12 mouse cellular contexts compared by ENCODE assay signal in the genomic region with DNA sequence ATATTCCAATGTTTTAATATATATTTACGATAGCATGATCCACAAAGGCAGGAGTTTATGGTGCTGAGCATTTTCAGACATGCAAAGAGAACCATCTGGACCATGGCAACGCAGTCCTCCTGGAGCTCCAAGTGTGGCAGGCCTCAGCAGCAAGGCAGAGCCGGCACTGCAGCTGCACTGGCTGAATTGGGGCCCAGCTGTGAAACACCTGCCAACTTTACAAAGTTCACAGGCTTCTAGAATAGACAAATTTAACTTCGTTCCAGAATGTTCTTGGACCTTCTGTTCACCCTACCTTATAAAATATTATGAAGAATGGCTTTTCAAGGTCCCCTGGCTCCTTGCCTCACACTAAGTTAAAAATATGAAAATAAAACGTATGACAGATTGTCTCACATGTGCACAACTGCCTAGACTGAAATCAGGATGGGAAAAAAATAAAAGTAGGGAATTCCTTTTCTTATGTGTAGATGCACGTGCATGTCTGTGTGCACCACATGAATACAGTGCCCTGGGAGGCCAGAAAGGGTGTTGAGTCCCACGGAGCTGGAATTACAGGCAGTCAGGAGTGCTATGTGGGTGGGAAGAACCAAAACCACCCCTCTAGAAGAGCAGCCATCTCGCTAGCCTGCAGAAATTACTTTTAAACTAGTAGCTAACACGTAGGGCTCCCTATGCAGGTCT.
DNase-seq lines count a peak whose midpoint lies in the region; ATAC-seq and TF ChIP-seq lines count a peak whose summit lies in the region.
"Had no signal": no experiment of that assay in that cellular context is flagged by ENCODE, and none has a peak within 500 bp of the region (broad histone marks: within the 10 kb centered on the region; RNA-seq: fewer than 3 reads in every experiment).

No protein-coding gene starts in this region.

- H3K4me2 ChIP-seq in hindbrain, postnatal 0 days (ENCODE audit: low read depth, low read length): no peak overlapping the region
- no peak overlapping the region for H3K4me2 ChIP-seq in hindbrain, embryonic 12.5 days (replicated peaks)
- no peak overlapping the region for H3K4me2 ChIP-seq in neural tube, embryonic 11.5 days (ENCODE audit: low read depth)
- no peak overlapping the region for H3K4me2 ChIP-seq in neural tube, embryonic 15.5 days
- no peak overlapping the region for H3K4me2 ChIP-seq in stomach, embryonic 16.5 days (ENCODE audit: low read depth, low read length)
- H3K4me2 ChIP-seq: heart, embryonic 15.5 days; liver, embryonic 13.5 days had no signal

- no peaks in the 10 kb centered on the region for H3K27me3 ChIP-seq in hindbrain, postnatal 0 days (ENCODE audit: insufficient read depth, low read length)
- peaks cover 20% of the 10 kb centered on the region for H3K27me3 ChIP-seq in hindbrain, embryonic 12.5 days
- H3K27me3 ChIP-seq in neural tube, embryonic 11.5 days (ENCODE audit: control insufficient read depth, insufficient read depth, low read length): peaks cover 7% of the 10 kb centered on the region; the same call in 1 of the 2 replicates
- H3K27me3 ChIP-seq in neural tube, embryonic 15.5 days (replicated peaks): peaks cover 13% of the 10 kb centered on the region; the same call in 1 of the 2 replicates
- peaks cover 2% of the 10 kb centered on the region; the same call in 1 of the 2 replicates for H3K27me3 ChIP-seq in stomach, embryonic 16.5 days (ENCODE audit: control insufficient read depth, insufficient read depth, low read length)
- H3K27me3 ChIP-seq: heart, embryonic 15.5 days; liver, embryonic 13.5 days had no signal

- intact Hi-C loops in gastrocnemius, postnatal 36 days (cut with DNase I): loop anchor here (10.0 kb wide), 1 partner anchor 57 kb away; no protein-coding TSS in a partner anchor

- H3K36me3 ChIP-seq in hindbrain, postnatal 0 days (ENCODE audit: insufficient read depth, low read length): no peaks in the 10 kb centered on the region
- H3K36me3 ChIP-seq in hindbrain, embryonic 12.5 days: no peaks in the 10 kb centered on the region
- H3K36me3 ChIP-seq in neural tube, embryonic 11.5 days (ENCODE audit: control insufficient read depth, insufficient read depth, low read length): no peaks in the 10 kb centered on the region
- H3K36me3 ChIP-seq in neural tube, embryonic 15.5 days: no peaks in the 10 kb centered on the region
- no peaks in the 10 kb centered on the region for H3K36me3 ChIP-seq in stomach, embryonic 16.5 days (ENCODE audit: control insufficient read depth, insufficient read depth, low read length)
- H3K36me3 ChIP-seq: heart, embryonic 15.5 days; liver, embryonic 13.5 days had no signal

- DNase-seq in hindbrain, postnatal 0 days (ENCODE audit: low spot score): peak; percentile 27
- peak; percentile 21 for DNase-seq in neural tube, embryonic 11.5 days (ENCODE audit: low spot score)
- peak; percentile 19 to 21 for DNase-seq in gastrocnemius, postnatal 36 days
- no peak for DNase-seq in thymus, postnatal 0 days (ENCODE audit: low spot score)
- DNase-seq: liver, embryonic 13.5 days; right cerebral cortex, postnatal 25 days; thymus, postnatal 25 days had no signal

- no peak overlapping the region for H3K4me3 ChIP-seq in hindbrain, postnatal 0 days (ENCODE audit: low read length)
- H3K4me3 ChIP-seq in hindbrain, embryonic 12.5 days: no peak overlapping the region
- no peak overlapping the region for H3K4me3 ChIP-seq in neural tube, embryonic 11.5 days (ENCODE audit: low read depth, low read length)
- H3K4me3 ChIP-seq in neural tube, embryonic 15.5 days (replicated peaks): no peak overlapping the region
- no peak overlapping the region for H3K4me3 ChIP-seq in stomach, embryonic 16.5 days (replicated peaks; ENCODE audit: low read length)
- H3K4me3 ChIP-seq: heart, embryonic 15.5 days; liver, embryonic 13.5 days had no signal

- H3K9ac ChIP-seq in hindbrain, postnatal 0 days (replicated peaks; ENCODE audit: low read length): no peak overlapping the region
- H3K9ac ChIP-seq in hindbrain, embryonic 12.5 days: no peak overlapping the region
- no peak overlapping the region for H3K9ac ChIP-seq in neural tube, embryonic 11.5 days (ENCODE audit: low read length)
- no peak overlapping the region for H3K9ac ChIP-seq in neural tube, embryonic 15.5 days (replicated peaks)
- H3K9ac ChIP-seq in stomach, embryonic 16.5 days (ENCODE audit: low read length): no peak overlapping the region
- H3K9ac ChIP-seq: heart, embryonic 15.5 days; liver, embryonic 13.5 days had no signal

- TF ChIP-seq CTCF in hindbrain, postnatal 0 days (IDR thresholded peaks at IDR 0.05; ENCODE audit: low read depth): no peak

- no peaks in the 10 kb centered on the region for H3K4me1 ChIP-seq in hindbrain, postnatal 0 days (ENCODE audit: insufficient read depth, low read length)
- H3K4me1 ChIP-seq in hindbrain, embryonic 12.5 days: no peaks in the 10 kb centered on the region
- no peaks in the 10 kb centered on the region for H3K4me1 ChIP-seq in neural tube, embryonic 11.5 days (ENCODE audit: control insufficient read depth, insufficient read depth, low read length)
- H3K4me1 ChIP-seq in neural tube, embryonic 15.5 days: no peaks in the 10 kb centered on the region
- H3K4me1 ChIP-seq in stomach, embryonic 16.5 days (ENCODE audit: control insufficient read depth, insufficient read depth, low read length): no peaks in the 10 kb centered on the region
- H3K4me1 ChIP-seq: heart, embryonic 15.5 days; liver, embryonic 13.5 days had no signal

- 48% methylated on average over 9 of the region's 9 CpGs for WGBS in hindbrain, postnatal 0 days
- 50% methylated on average over 9 of the region's 9 CpGs for WGBS in hindbrain, embryonic 12.5 days
- 55% methylated on average over 9 of the region's 9 CpGs for WGBS in neural tube, embryonic 11.5 days
- WGBS in neural tube, embryonic 15.5 days: 49% methylated on average over 9 of the region's 9 CpGs
- WGBS in stomach, embryonic 16.5 days: 39% methylated on average over 9 of the region's 9 CpGs

- H3K9me3 ChIP-seq in hindbrain, postnatal 0 days (ENCODE audit: low read length): no peaks in the 10 kb centered on the region
- H3K9me3 ChIP-seq in hindbrain, embryonic 12.5 days (replicated peaks): no peaks in the 10 kb centered on the region
- no peaks in the 10 kb centered on the region for H3K9me3 ChIP-seq in neural tube, embryonic 11.5 days (ENCODE audit: control insufficient read depth, low read length)
- H3K9me3 ChIP-seq in neural tube, embryonic 15.5 days (replicated peaks): no peaks in the 10 kb centered on the region
- no peaks in the 10 kb centered on the region for H3K9me3 ChIP-seq in stomach, embryonic 16.5 days (replicated peaks; ENCODE audit: control insufficient read depth, low read length)
- H3K9me3 ChIP-seq: heart, embryonic 15.5 days; liver, embryonic 13.5 days had no signal

- no peak overlapping the region for H3K27ac ChIP-seq in hindbrain, postnatal 0 days
- no peak overlapping the region for H3K27ac ChIP-seq in hindbrain, embryonic 12.5 days
- no peak overlapping the region for H3K27ac ChIP-seq in neural tube, embryonic 11.5 days (ENCODE audit: low read depth, low read length)
- H3K27ac ChIP-seq in neural tube, embryonic 15.5 days (replicated peaks): no peak overlapping the region
- H3K27ac ChIP-seq in stomach, embryonic 16.5 days (ENCODE audit: low read length): peak overlapping the region; percentile 46
- H3K27ac ChIP-seq: heart, embryonic 15.5 days; liver, embryonic 13.5 days had no signal

- no peak for ATAC-seq in hindbrain, postnatal 0 days
- no peak for ATAC-seq in hindbrain, embryonic 12.5 days (ENCODE audit: low FRiP score)
- peak; percentile 53; the same call in 1 of the 2 replicates for ATAC-seq in neural tube, embryonic 11.5 days (ENCODE audit: insufficient read depth, low FRiP score, low TSS enrichment)
- ATAC-seq in neural tube, embryonic 15.5 days (ENCODE audit: low FRiP score): no peak
- ATAC-seq in stomach, embryonic 16.5 days (ENCODE audit: insufficient read depth, low FRiP score): peak; percentile 73
- ATAC-seq: activated CD4-positive, CD25-positive, alpha-beta regulatory T cell, adult 4 months had no signal

Comparison
In these comparisons a context has a peak if more than half of its experiments do, and no peak if none do; other contexts are left out.
1. ATAC-seq: peak in neural tube, embryonic 11.5 days (single experiment) and stomach, embryonic 16.5 days (single experiment); none in hindbrain, postnatal 0 days (single experiment), hindbrain, embryonic 12.5 days (single experiment) and neural tube, embryonic 15.5 days (single experiment).